Mouse (Mus musculus): Measurements from ENCODE around the gene Gm49358.
A peak's percentile ranks its signal among the peaks of the same experiment; 100 is the strongest.

Gene Gm49358

DNA sequence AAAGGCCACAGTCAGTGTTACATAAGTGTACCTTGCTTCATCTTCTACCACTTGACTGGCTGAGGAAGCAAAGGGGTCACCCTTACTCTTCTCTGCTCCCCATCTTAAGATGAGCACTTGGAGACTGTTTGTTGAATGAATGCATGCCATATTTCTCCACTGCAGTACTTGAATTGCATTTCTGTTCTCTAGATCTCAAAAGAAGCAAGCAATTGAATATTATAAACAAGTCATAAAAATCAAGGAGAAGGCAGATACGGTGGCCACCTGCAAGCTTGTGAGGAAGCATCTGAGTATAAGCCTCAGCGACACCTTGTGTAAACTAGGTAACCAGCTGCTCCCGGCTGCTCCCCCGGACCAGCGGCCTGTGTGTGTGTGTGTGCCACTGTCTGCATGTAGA lies at the start of gene Gm49358:
Gm49358 (plus strand) TSS at position 301 of the 400 bp plus-strand sequence.
- DNase-seq (ENCODE audit: low read depth, low spot score): no peak

DNA sequence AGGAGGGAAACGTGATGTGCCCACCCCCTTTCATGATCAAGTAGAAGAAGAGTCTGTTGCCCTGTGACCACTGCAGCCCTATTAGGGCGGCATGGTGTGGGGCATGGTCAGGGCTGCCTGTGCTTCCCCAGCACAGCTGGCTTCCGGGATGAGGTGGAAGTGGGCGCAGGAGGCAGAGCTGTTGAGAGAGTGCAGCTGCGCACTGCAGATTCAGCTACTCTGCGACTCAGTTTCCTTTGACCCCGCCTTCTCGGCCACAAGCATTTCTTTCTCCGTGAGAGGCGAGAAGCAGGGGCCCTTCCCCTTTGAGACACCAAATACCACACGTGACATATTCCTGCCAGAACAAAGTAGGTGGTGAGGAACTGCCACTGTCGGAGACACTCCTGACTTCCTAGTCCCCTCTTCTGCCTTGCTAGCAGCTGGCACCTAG lies 36.2 kb upstream of the Gm49358 start:
- DNase-seq (ENCODE audit: low read depth, low spot score): peak; percentile 73

DNA sequence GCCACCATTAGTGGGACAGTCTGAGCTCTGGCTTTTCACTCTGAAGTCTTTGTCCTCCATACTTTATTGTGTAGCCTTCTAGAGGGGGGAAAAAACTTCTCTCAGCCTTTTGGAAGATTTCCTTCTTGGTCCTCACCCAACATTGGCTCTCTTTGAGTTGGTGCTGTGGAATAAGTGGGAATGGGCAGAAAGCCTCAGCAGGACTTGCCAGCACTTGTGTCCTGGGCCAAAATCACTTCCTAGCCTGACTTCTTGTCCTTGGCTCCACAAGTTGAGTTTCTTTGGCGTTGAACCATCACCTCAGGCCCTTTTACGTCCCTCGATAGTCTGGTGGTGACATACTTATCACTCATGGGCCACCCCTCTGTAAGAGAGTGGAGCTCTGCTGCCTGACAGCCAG lies 35.6 kb upstream of the Gm49358 start:
- DNase-seq (ENCODE audit: low read depth, low spot score): no peak

DNA sequence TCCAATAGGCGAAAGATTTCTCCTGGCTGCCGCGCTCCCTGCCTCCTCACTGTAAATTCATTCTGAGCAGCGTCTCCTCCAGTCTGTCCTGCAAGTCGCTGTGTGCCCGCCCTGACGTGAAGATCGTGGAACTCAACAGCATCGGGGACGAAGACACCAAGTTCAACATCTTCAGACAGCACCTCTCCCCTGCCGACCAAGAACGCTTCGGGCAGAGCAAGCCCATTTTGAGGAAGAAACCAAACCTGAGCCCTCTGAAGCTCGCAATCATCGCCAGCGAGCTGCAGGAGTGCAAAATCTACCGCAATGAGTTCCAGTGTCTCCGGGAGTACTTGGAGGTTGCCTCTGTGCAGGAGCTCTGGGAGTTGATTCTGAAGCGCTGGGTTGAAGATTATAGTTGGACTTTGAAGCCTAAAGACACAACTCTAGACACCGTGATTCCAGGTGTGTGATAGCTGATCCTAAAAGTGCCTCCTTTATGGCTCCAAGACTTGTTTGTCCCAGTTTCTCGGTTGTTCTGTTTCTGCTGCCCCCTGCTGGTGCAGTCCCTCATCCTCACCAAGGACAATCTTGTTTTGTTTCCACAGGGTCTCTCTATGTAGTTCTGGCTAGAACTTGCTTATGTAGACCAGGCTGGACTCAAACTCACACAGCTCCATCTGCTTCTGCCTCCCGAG lies 32.8 kb upstream of the Gm49358 start:
- peak; percentile 94 for DNase-seq (ENCODE audit: low read depth, low spot score)

DNA sequence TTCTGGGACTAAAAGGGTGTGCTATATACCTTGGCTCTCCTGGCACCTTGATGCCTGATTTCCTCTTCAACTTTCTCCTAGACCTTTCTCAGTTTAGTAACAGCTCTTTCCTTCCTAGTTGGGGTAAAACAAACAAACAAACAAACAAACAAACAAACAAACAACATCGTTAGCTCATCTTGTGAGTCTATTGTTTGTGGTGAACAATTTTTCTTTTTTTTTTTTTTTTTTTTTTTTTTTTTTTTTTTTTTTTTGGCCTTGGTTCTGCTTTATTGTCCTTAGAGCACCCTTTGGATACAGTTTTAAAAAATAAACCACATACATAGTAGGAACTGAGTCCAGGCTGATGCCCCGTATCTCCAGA lies 32.3 kb upstream of the Gm49358 start:
- no peak for DNase-seq (ENCODE audit: low read depth, low spot score)

DNA sequence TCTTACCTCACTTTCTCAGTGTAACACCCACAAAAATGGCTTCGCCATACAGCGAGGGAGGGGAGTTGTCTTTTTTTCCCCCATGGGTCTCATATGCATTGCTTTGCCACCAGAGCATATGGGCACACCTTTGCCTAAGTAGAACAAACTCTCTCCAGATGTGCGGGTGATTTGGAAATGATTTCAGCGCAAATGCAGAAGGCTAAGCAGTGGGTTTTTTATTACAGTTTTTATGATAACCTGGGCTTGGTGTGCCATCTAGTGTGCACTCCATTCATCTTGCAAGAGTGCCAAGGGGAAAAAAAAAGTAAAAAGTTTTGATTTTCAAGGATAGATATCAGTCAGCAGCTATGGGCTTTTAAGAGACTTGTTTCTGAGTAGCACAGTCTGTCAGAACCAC lies 28.7 kb upstream of the Gm49358 start:
- no peak for DNase-seq (ENCODE audit: low read depth, low spot score)

DNA sequence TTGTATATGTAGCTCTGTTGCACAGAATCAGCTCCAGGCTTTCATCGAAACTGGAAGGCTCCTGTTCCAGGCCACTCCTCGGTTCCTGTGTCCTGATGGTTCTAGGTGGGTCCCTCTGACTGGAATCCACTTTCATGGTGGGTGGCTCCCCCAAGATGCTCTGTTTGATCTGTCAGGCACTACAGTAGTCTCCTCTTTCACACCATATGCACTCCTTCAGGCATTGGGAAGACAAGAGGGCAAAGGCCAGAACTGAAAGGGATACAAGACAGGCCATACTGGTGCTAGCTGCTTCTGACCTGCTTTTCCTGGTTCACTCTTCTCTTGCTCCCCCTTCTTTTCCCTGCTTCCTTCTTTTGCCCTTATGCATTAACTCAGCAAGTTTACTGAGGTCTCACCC lies 20.9 kb upstream of the Gm49358 start:
- DNase-seq (ENCODE audit: low read depth, low spot score): no peak

DNA sequence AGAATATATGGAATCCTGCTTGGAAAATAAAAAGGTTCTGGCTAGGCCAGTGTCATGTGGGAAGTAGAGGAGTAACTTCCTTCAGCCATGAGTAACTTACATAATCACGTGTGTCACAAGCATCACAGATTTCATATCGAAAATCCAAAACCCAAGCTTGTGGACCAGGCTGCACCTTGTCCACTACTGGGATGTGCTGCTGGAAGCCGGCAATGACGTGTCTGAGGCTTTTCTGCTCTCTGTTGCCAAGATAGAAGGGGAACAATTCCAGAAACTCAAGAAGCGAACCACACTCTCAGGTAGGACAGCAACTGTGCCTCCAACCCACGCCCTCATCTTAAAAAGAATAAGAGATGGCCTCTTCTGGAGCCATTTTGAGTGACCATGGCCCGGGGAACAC lies 19.5 kb upstream of the Gm49358 start:
- no peak for DNase-seq (ENCODE audit: low read depth, low spot score)

DNA sequence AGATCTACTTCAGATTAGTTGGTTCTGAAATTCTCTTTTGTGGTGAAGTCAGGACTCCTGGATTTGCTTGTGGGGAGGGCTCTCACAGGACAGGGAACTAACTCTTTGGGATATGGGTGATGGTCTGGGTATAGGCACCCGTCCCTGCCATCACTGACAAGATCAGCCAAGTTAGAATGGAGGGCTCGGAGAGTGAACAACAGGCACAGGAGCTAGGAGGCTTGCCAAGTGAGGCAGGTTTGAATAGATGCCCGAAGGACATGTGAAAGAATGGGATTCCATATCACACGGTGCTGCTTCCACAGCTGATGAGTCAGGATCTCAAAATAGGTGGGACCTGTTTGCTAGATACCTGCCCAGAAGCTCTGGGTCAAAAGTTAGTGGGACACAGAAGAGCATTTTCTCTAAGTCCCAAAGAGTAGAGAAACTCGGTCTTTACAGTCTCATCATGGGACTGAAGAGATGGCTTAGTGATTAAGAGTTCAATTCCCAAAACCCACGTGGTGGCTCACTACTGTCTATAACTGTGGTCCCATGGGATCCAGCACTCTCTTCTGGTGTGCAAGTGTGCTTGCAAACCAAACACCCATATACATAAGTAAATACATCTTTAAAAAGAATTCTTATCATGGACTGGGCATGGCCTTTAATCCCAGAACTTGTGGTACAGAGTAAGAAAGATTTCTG lies 7.8 kb upstream of the Gm49358 start:
- DNase-seq (ENCODE audit: low read depth, low spot score): no peak

DNA sequence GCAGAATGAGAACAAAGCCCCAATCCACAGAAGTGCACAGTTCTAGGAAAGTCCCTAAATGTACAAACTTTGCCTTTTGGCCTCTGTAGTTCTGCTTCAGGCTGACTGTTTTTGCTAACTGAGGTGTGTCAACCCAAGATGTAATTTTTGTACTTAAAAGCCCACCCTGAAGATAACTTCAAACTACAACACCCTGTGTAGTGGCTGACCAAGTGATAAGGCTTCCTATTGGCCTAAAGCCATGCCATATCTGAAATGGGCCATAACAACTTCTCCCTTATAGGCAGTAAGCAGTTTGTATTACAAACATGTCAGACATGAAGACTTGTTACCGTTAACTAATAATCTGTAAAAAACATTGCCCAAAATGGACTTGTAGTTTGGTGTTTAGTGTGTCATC lies 6.0 kb upstream of the Gm49358 start:
- no peak for DNase-seq (ENCODE audit: low read depth, low spot score)

DNA sequence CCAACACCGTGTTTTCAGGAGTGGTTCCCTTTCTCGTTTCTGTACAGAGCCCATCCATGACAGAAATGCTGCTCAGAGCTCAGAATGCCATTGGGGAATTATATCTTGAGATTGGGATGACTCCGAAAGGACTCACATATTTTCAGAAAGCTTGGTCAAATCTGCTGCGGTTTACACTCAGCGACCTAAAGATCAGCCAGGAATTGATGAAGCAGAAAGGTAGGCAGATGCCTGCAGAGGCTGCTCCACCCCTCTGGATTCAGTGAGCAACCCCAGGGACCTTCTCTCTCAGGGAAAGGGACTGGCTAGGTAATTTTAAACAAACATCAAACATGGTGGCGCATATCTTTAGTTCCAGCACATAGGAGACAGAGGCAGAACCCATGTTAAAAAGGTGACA lies 5.6 kb upstream of the Gm49358 start:
- DNase-seq (ENCODE audit: low read depth, low spot score): no peak

DNA sequence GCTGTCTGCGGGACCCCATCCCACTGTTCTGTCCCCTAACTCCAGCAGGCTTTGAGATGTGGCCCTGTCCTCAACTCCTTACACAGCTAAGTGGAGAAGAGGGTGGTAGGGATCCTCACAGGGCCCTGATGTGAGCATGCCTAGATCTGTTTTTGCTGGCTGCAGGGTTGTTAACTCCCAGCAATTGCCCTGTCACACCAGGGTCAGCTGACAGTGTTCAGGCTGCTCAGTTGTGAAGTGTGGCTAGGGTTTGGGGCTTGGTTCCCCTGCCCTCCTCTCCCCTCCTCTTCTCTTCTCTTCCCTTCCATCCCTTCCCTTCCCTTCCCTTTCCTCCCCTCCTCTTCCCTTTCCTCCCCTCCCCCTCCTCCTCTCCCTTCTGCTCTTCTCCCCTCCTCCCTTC lies 2.5 kb upstream of the Gm49358 start:
- DNase-seq (ENCODE audit: low read depth, low spot score): no peak

DNA sequence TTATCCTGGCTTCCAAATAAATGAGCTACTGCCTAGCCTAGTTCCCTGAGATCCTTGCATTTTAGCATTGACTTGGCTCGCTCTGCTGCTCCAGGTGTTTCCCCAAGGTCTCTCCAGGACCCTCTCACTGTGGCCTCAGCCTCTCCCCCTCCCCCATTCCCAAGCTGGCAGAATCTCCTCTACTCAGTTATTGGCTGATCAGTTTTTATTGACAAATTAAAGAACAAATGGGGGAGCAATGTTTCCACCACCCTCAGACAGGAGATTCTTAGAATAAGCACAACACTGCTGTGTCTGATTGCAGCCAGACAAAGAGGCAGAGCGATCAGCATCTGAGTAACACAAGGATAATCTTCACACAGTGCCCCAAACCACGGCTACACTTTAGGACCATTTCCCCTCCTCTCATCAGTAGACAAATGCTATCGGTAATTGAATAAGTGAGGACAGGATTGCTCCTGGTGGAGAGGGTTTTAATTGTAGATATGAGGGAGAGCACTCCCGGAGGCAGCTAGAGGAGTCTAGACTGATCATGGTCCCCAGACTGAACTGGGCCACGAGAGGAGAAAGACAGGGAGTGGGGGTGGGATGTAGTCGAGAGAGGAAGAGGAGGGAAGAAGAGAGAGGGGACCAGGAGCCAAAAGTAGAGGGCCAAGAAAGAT lies 1.9 kb upstream of the Gm49358 start:
- peak; percentile 67 for DNase-seq (ENCODE audit: low read depth, low spot score)

DNA sequence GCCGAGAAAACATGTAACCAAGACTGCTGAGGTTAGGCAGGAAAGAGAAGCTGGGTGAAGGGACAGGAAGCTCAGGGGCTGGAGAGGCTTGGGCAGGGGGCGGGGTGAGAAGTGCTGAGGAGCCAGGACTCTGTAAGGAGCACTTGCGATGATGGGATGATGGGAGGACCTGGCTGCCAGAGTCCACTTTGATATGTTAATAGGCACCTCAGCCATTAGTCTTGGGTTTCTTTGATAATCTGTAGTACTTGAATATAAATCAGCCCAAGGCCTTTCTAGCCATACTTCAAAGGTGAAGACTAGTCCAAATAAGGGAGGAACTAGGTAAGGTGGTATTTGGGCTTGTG lies 1.4 kb upstream of the Gm49358 start:
- DNase-seq (ENCODE audit: low read depth, low spot score): peak; percentile 70

DNA sequence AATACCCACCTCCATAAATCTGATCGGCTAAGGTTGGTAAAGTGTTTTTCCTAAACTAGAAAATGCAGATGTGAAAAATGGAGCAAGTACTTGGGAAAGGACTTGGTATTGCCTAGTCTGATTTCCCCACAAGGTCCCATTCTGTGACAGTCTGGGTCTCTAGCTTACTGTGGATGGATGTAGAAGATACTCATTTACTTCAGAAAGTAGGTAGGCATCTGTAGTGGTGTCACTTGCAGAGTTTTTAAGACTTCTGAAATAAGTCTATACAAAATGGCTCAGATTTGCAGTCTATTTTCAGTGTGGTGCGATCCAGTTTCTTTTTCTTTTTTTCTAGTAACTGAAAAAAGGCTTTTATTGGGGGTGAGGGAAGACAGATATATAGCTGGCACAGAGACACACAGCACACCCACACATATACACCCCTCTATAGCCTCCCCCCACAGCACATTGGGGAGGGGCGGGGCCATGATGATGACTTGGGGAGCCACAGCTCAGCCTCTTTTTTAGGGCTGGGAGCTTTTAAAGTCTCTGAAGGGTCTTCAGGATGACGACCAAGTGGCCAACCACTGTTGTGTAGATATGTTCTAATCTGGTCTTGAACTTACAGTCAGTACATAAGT lies 1.7 kb downstream of the Gm49358 start:
- no peak for DNase-seq (ENCODE audit: low read depth, low spot score)

DNA sequence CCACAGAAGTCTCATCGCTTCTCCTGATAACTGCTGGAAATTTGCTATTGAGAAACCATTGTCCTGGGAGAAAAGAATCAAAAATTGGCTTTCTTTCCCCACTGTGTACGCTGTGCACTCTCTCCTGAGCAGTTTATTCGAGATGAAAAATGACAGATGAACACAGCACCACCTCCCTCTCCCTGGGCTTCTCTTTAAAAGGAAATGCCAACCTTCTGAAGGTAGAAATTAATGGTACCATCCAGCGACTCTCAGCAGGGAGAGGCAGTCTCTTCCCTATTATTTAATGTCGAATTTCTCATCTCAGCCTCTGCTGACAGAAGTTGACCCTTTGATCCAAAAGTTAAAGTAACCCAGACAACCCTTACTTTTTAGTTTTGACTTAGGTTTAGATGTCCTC lies 5.4 kb downstream of the Gm49358 start:
- DNase-seq (ENCODE audit: low read depth, low spot score): no peak

DNA sequence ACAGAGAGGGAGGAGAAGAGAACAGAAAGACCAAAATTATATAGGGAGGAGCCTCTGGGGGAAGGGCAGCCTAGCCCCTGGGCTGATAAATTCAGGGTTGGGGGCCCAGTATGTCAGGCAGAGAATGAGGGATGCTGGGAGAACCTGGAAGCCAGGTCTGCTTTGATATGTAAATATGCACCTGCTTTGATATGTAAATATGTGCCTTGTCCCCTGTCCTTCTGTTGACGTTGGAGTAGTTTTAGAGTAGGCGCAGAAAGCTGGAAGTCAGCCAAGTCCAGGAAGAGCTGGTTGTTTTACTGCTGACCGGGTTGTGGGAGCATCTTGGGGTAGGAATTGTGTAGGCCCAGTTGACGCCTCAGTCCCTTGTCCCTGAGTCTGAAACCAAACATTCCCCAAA lies 6.0 kb downstream of the Gm49358 start:
- peak; percentile 93 for DNase-seq (ENCODE audit: low read depth, low spot score)

DNA sequence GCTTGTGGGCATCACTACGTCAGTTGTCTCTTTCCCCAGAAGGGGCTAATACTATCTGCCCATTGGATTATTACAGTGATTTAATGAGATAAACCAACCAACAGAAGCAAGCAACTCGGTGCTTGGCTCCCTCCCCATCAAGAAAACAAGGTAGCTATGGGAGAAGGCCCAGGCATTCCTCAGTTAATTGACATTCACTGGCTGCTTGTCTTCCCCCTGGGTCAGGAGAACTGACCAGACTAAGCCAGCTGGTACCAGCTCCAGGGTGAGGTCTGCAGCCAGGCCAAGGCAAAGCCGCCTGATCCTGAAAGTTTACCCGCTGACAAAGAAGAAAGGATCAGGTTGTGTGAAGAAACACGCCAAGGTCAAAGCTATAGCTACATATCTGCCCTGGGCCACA lies 7.9 kb downstream of the Gm49358 start:
- DNase-seq (ENCODE audit: low read depth, low spot score): peak; percentile 76

DNA sequence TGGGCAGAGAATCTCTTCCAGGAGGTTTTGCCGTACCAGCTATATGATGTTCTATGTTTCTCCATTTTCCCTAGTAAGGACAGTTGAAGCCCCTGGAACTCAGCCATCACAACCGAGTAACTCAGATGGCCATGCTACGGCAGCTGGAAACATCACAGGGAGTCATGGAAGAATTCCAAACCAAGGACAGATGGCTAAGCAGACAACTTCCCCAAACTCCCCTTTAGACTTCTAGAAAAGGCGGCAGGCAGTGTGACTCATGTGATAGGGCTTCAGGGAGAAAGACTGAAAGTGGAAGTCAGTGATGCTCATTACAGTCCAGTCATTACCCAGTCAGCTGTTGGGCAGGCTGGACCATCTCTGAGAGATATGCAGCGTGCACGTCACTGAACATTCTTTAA lies 8.5 kb downstream of the Gm49358 start:
- no peak for DNase-seq (ENCODE audit: low read depth, low spot score)

DNA sequence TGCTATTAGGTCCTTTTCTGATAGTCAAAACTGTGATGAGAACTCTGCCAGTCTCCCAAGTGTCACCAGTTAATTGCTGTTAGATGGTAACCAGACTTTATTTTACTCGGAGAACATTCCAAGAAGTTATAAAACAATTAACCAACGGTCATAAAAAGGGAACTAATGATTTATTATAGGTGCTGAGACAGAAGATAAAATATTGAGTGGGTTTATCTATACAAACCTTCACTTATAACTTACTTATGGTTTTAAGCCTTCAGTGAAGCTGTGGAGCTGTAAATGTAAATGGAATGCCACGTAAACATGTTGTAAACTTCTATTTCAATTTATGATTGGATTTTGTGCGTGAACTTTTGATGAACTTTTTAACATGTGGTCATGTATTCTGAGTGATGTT lies 9.6 kb downstream of the Gm49358 start:
- no peak for DNase-seq (ENCODE audit: low read depth, low spot score)

DNA sequence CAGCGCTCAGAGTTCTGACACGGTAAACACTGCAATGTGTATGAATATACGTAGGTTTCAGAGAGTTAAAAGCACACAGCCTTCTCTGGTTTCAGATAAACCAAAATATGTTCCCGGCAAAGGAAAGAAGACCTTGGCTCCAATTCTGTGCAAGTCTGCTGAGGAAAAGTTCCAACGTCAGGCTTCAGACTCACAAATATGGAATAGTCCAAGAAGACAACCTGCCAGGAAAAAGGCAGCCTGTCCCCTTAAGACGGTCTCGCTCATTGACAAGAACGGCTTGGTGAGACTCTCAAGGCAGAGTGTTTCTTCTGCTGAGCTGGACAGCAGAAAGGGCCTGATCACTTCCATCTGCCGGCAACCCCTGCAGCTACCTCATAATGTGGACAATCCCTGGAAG lies 12.5 kb downstream of the Gm49358 start:
- no peak for DNase-seq (ENCODE audit: low read depth, low spot score)

DNA sequence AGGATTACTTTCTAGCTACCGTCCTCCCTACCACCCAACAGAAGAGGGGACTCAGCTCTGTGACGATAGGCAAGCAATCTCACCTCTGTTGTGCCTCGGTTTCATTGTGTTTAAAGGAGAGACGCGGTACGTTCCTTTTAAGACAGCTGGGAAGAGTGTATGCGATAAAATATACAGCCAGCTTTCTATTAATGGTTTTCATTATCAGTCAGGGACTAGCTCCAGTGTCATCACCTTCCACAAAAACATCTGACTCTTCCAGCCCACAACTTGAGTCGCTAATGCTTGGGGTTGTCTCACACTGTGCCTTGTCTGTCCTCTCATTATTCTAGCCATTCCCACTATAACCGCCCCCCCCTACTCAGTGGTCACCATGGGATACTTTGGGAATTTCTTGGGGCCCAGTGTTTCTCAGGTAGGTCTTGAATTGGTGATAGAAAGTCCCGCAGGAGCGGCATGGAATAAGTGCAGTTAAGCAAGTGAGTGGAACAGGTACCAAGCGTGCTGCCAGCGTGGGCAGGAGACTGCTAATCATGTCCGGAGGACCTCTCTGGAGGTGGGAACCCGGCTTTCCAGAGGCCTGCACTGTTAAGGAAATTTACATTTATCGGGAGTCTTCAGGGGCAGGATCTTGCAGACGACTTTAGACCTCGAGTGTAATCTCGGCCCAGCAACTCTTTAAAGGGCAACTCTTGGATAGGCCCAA lies 14.0 kb downstream of the Gm49358 start:
- DNase-seq (ENCODE audit: low read depth, low spot score): no peak
